In genomic region chr7:144258332-144258731, GRCm38 (mm10) we compare ENCODE assay signal across 19 mouse cellular contexts.
DNase-seq lines count a peak whose midpoint lies in the region; ATAC-seq and TF ChIP-seq lines count a peak whose summit lies in the region.
"Had no signal": no experiment of that assay in that cellular context is flagged by ENCODE, and none has a peak within 500 bp of the region (broad histone marks: within the 10 kb centered on the region; RNA-seq: fewer than 3 reads in every experiment).

No protein-coding gene starts in this region.

- H3K4me2 ChIP-seq in forebrain, embryonic 13.5 days, result no peak overlapping the region
- H3K4me2 ChIP-seq in forebrain, embryonic 12.5 days, result no peak overlapping the region
- H3K4me2 ChIP-seq in hindbrain, embryonic 13.5 days, result no peak overlapping the region
- H3K4me2 ChIP-seq in hindbrain, embryonic 16.5 days (ENCODE audit: low read length), result no peak overlapping the region
- no peak overlapping the region for H3K4me2 ChIP-seq in midbrain, embryonic 14.5 days (ENCODE audit: low read length)
- H3K4me2 ChIP-seq in CH12.LX (ENCODE audit: insufficient read depth, low read depth, poor library complexity, severe bottlenecking), result no peak overlapping the region
- H3K4me2 ChIP-seq: heart, embryonic 12.5 days; intestine, embryonic 15.5 days had no signal

- no peak for TF ChIP-seq EP300 in CH12.LX (IDR thresholded peaks at IDR 0.05; ENCODE audit: low read length)

- ATAC-seq in forebrain, embryonic 13.5 days, result no peak; the same call in 1 of the 2 replicates
- ATAC-seq in forebrain, embryonic 12.5 days (ENCODE audit: low FRiP score), result no peak
- ATAC-seq in hindbrain, embryonic 13.5 days (ENCODE audit: low FRiP score), result no peak
- no peak for ATAC-seq in hindbrain, embryonic 16.5 days
- no peak for ATAC-seq in midbrain, embryonic 14.5 days (ENCODE audit: low FRiP score, low TSS enrichment)
- ATAC-seq: activated CD4-positive, CD25-positive, alpha-beta regulatory T cell, adult 4 months; CD4-positive, CD25-positive, alpha-beta regulatory T cell, adult 4 months; intestine, embryonic 15.5 days; Patski had no signal

- TF ChIP-seq CTCF in CH12.LX (conservative IDR thresholded peaks at IDR 0.05 in 1 of 2, IDR thresholded peaks at IDR 0.05 in 1 of 2; ENCODE audit: low read depth in 2 of 2, low read length in 2 of 2), result no peak

- no peak overlapping the region for H3K4me3 ChIP-seq in forebrain, embryonic 13.5 days
- H3K4me3 ChIP-seq in forebrain, embryonic 12.5 days (replicated peaks), result no peak overlapping the region
- no peak overlapping the region for H3K4me3 ChIP-seq in hindbrain, embryonic 13.5 days
- H3K4me3 ChIP-seq in hindbrain, embryonic 16.5 days (ENCODE audit: low read length), result no peak overlapping the region
- H3K4me3 ChIP-seq in midbrain, embryonic 14.5 days (replicated peaks; ENCODE audit: low read depth, low read length), result no peak overlapping the region
- H3K4me3 ChIP-seq in midbrain, embryonic 10.5 days, result no peak overlapping the region
- H3K4me3 ChIP-seq in CH12.LX (replicated peaks in 1 of 3; ENCODE audit: low read depth in 2 of 3, low read length in 2 of 3, poor library complexity in 1 of 3), result no peak overlapping the region
- H3K4me3 ChIP-seq: embryonic facial prominence, embryonic 10.5 days; heart, embryonic 12.5 days; intestine, embryonic 15.5 days had no signal

- no peak for TF ChIP-seq RAD21 in CH12.LX (IDR thresholded peaks at IDR 0.05; ENCODE audit: low read depth, low read length)

- no peaks in the 10 kb centered on the region for H3K9me3 ChIP-seq in forebrain, embryonic 13.5 days (replicated peaks)
- H3K9me3 ChIP-seq in forebrain, embryonic 12.5 days, result no peaks in the 10 kb centered on the region
- H3K9me3 ChIP-seq in hindbrain, embryonic 13.5 days, result no peaks in the 10 kb centered on the region
- no peaks in the 10 kb centered on the region for H3K9me3 ChIP-seq in hindbrain, embryonic 16.5 days (ENCODE audit: control insufficient read depth, low read length)
- no peaks in the 10 kb centered on the region for H3K9me3 ChIP-seq in midbrain, embryonic 14.5 days (ENCODE audit: control insufficient read depth, low read length)
- no peaks in the 10 kb centered on the region for H3K9me3 ChIP-seq in midbrain, embryonic 10.5 days (replicated peaks)
- H3K9me3 ChIP-seq in CH12.LX (replicated peaks; ENCODE audit: low read length), result no peaks in the 10 kb centered on the region
- H3K9me3 ChIP-seq: embryonic facial prominence, embryonic 10.5 days; heart, embryonic 12.5 days; intestine, embryonic 15.5 days had no signal

- peaks cover 29% of the 10 kb centered on the region for H3K4me1 ChIP-seq in forebrain, embryonic 13.5 days
- peaks cover 20% of the 10 kb centered on the region for H3K4me1 ChIP-seq in forebrain, embryonic 12.5 days
- H3K4me1 ChIP-seq in hindbrain, embryonic 13.5 days (replicated peaks), result peaks cover 49% of the 10 kb centered on the region
- H3K4me1 ChIP-seq in hindbrain, embryonic 16.5 days (ENCODE audit: control insufficient read depth, insufficient read depth, low read depth, low read length), result peaks cover 13% of the 10 kb centered on the region
- H3K4me1 ChIP-seq in midbrain, embryonic 14.5 days (ENCODE audit: control insufficient read depth, insufficient read depth, low read length), result no peaks in the 10 kb centered on the region
- H3K4me1 ChIP-seq in midbrain, embryonic 10.5 days, result peaks cover 15% of the 10 kb centered on the region
- no peaks in the 10 kb centered on the region for H3K4me1 ChIP-seq in CH12.LX (ENCODE audit: control insufficient read depth in 1 of 2, insufficient read depth in 2 of 2)
- H3K4me1 ChIP-seq: heart, embryonic 12.5 days; intestine, embryonic 15.5 days had no signal

- H3K27ac ChIP-seq in forebrain, embryonic 13.5 days, result peak overlapping the region; percentile 61
- no peak overlapping the region for H3K27ac ChIP-seq in forebrain, embryonic 12.5 days
- H3K27ac ChIP-seq in hindbrain, embryonic 13.5 days, result peak overlapping the region; percentile 58
- no peak overlapping the region for H3K27ac ChIP-seq in hindbrain, embryonic 16.5 days (ENCODE audit: low read depth, low read length)
- H3K27ac ChIP-seq in midbrain, embryonic 14.5 days (replicated peaks; ENCODE audit: low read depth, low read length), result no peak overlapping the region
- no peak overlapping the region for H3K27ac ChIP-seq in midbrain, embryonic 10.5 days (replicated peaks)
- H3K27ac ChIP-seq in CH12.LX (ENCODE audit: insufficient read depth, low read depth), result no peak overlapping the region
- H3K27ac ChIP-seq: embryonic facial prominence, embryonic 10.5 days; intestine, embryonic 15.5 days had no signal

- in situ Hi-C loops in CH12.LX (cut with MboI; ENCODE audit: low pct_ligation_motif_present, low pct_unique_long_range_greater_than_20kb, low sequenced_read_pairs), result no loop called here

- 42% methylated on average over 4 of the region's 4 CpGs for WGBS in forebrain, embryonic 13.5 days
- WGBS in forebrain, embryonic 12.5 days, result 59% methylated on average over 4 of the region's 4 CpGs
- WGBS in hindbrain, embryonic 13.5 days, result 40% methylated on average over 4 of the region's 4 CpGs
- WGBS in hindbrain, embryonic 16.5 days, result 28% methylated on average over 4 of the region's 4 CpGs
- WGBS in midbrain, embryonic 14.5 days, result 59% methylated on average over 4 of the region's 4 CpGs
- WGBS in midbrain, embryonic 10.5 days, result 79% methylated on average over 4 of the region's 4 CpGs

- no peaks in the 10 kb centered on the region for H3K27me3 ChIP-seq in forebrain, embryonic 13.5 days
- no peaks in the 10 kb centered on the region; the same call in 1 of the 2 replicates for H3K27me3 ChIP-seq in forebrain, embryonic 12.5 days
- H3K27me3 ChIP-seq in hindbrain, embryonic 13.5 days, result 0 out of 2 replicates have a peak, but pooled peaks cover 3% of the 10 kb centered on the region
- H3K27me3 ChIP-seq in hindbrain, embryonic 16.5 days (replicated peaks; ENCODE audit: control insufficient read depth, insufficient read depth, low read length), result no peaks in the 10 kb centered on the region
- no peaks in the 10 kb centered on the region for H3K27me3 ChIP-seq in midbrain, embryonic 14.5 days (ENCODE audit: control insufficient read depth, insufficient read depth, low read length)
- no peaks in the 10 kb centered on the region for H3K27me3 ChIP-seq in midbrain, embryonic 10.5 days (ENCODE audit: low read depth, poor library complexity, severe bottlenecking)
- peaks cover 80% of the 10 kb centered on the region for H3K27me3 ChIP-seq in CH12.LX (replicated peaks)
- H3K27me3 ChIP-seq: intestine, embryonic 15.5 days; Patski had no signal

- dilution Hi-C loops in CH12.LX (cut with MboI; ENCODE audit: extremely low pct_ligation_motif_present, extremely low pct_unique_long_range_greater_than_20kb, low sequenced_read_pairs), result no loop called here

- no peak for TF ChIP-seq POLR2A in CH12.LX (IDR thresholded peaks at IDR 0.05; ENCODE audit: low read depth, low read length)

- H3K79me2 ChIP-seq in CH12.LX (replicated peaks; ENCODE audit: control insufficient read depth, extremely low read depth, insufficient read depth, poor library complexity, severe bottlenecking), result no peaks in the 10 kb centered on the region

- H3K9ac ChIP-seq in forebrain, embryonic 13.5 days, result no peak overlapping the region
- H3K9ac ChIP-seq in forebrain, embryonic 12.5 days, result no peak overlapping the region
- H3K9ac ChIP-seq in hindbrain, embryonic 13.5 days, result no peak overlapping the region
- no peak overlapping the region for H3K9ac ChIP-seq in hindbrain, embryonic 16.5 days (ENCODE audit: low read depth, low read length)
- no peak overlapping the region for H3K9ac ChIP-seq in midbrain, embryonic 14.5 days (replicated peaks; ENCODE audit: low read length)
- no peak overlapping the region for H3K9ac ChIP-seq in CH12.LX (ENCODE audit: insufficient read depth, low read depth)
- H3K9ac ChIP-seq: heart, embryonic 12.5 days; intestine, embryonic 15.5 days had no signal

- peak; percentile 49 for DNase-seq in midbrain, embryonic 14.5 days
- no peak for DNase-seq in midbrain, embryonic 10.5 days (ENCODE audit: low spot score)
- no peak for DNase-seq in CH12.LX (ENCODE audit: extremely low read depth)
- DNase-seq in thymus, adult 18-20 months, result no peak
- DNase-seq: adrenal gland, postnatal 14 days; B cell, adult 2 months; cerebellum, adult 2 months; gastrocnemius, postnatal 14 days; kidney, adult 18-20 months had no signal

- H3K36me3 ChIP-seq in forebrain, embryonic 13.5 days (ENCODE audit: poor library complexity, severe bottlenecking), result no peaks in the 10 kb centered on the region
- H3K36me3 ChIP-seq in forebrain, embryonic 12.5 days (replicated peaks), result no peaks in the 10 kb centered on the region
- peaks cover 4% of the 10 kb centered on the region; the same call in 1 of the 2 replicates for H3K36me3 ChIP-seq in hindbrain, embryonic 13.5 days
- no peaks in the 10 kb centered on the region for H3K36me3 ChIP-seq in hindbrain, embryonic 16.5 days (ENCODE audit: control insufficient read depth, insufficient read depth, low read length)
- no peaks in the 10 kb centered on the region for H3K36me3 ChIP-seq in midbrain, embryonic 14.5 days (ENCODE audit: control insufficient read depth, insufficient read depth, low read length)
- no peaks in the 10 kb centered on the region for H3K36me3 ChIP-seq in midbrain, embryonic 10.5 days
- H3K36me3 ChIP-seq in CH12.LX (replicated peaks in 1 of 2; ENCODE audit: control insufficient read depth in 1 of 2, insufficient read depth in 1 of 2, low read length in 1 of 2), result no peaks in the 10 kb centered on the region
- H3K36me3 ChIP-seq: embryonic facial prominence, embryonic 10.5 days; heart, embryonic 12.5 days; intestine, embryonic 15.5 days had no signal

TF ChIP-seq in CH12.LX, 34 proteins besides CTCF, POLR2A, EP300 and RAD21:
- TF ChIP-seq GABPA (IDR thresholded peaks at IDR 0.05; ENCODE audit: insufficient replicate concordance, low read depth, low read length) (no peak), MEF2A (IDR thresholded peaks at IDR 0.05; ENCODE audit: borderline replicate concordance, low read depth, low read length) (no peak), SMC3 (IDR thresholded peaks at IDR 0.05; ENCODE audit: low read depth, low read length) (no peak), MAFK (IDR thresholded peaks at IDR 0.05; ENCODE audit: insufficient replicate concordance, low read length) (peak; percentile 30; the same call in 1 of the 2 replicates)
TF ChIP-seq in CH12.LX: peak in this region for 1.

Comparison
In these comparisons a context has a peak if more than half of its experiments do, and no peak if none do; other contexts are left out.
1. H3K27ac ChIP-seq: peak in forebrain, embryonic 13.5 days (single experiment) and hindbrain, embryonic 13.5 days (single experiment); none in forebrain, embryonic 12.5 days (single experiment), hindbrain, embryonic 16.5 days (single experiment), midbrain, embryonic 14.5 days (single experiment), midbrain, embryonic 10.5 days (single experiment) and CH12.LX (single experiment).